Mouse (Mus musculus) erythroblast, adult 5-6 weeks (primary cell): ENCODE data around the gene Prokr1. TPM values are rescaled to one million over a fixed set of nuclear protein-coding genes. Genes with fewer than 3 reads are reported as not detected.

Source experiments
- ATAC-seq: replicated peaks from 2 replicates; pipeline ENCODE4 v1.8.0; 2016; ENCODE audit warnings: moderate number of reproducible peaks, mild to moderate bottlenecking, moderate TSS enrichment, inconsistent platforms; ENCODE audit not compliant: poor library complexity, low FRiP score, severe bottlenecking
- total RNA-seq, 2 experiments: library from RNA; stranded (forward) in 1 of 2; stranded (reverse) in 1 of 2; fragments of 150-400 nt in 1 of 2; fragments of 200-764, 138-1000 nt in 1 of 2; gene quantifications; 2 replicates each; pipeline versions ENCODE4 v1.2.3 to v1.2.4; 2015 to 2017; ENCODE audit warnings: low replicate concordance in 2 of 2

The Prokr1 gene
- total RNA-seq, 2 experiments from 2014 or later = 57.6 to 68.8 TPM

DNA sequence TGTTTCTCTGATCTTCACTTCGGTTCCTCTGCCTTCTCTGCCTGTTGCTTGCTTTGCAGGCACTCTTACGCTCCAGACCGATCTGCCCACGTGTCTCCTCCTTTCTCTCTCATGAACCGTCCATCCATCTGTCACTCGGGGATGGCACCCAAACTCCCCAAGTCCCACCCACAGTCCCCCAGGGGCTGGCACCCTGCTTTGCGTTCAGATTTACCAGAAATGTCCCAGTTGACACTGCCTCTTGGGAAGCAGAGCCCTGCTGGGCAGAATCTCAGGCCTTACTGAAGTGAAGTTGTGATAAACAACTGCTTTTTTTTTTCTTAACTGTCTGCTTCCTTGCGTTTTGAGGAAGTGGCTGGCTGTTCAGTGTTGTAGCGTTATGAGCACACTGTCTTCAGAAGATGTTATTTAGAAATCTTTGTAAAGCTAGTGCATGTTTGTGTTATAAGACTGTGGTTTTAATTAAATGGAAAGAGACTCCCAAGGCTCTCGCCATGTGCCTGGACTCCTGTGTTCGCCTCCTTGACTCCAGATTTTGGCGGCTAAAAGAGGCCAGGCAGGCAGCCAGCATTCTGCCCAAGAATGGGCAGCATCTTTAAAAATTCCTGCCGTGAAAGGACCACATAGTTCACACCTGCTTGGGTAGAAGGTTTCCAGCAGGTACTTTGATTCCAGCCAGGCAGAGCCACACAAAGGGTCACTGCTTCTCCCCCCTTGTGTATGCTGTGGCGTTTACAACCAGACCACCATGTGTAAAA is 57.4 kb downstream of the Prokr1 start, which contains the start of gene Arhgap25:
Gene Arhgap25, minus strand, starts transcription at position 307 of the 758 bp plus-strand sequence.
- ATAC-seq = no peak

DNA sequence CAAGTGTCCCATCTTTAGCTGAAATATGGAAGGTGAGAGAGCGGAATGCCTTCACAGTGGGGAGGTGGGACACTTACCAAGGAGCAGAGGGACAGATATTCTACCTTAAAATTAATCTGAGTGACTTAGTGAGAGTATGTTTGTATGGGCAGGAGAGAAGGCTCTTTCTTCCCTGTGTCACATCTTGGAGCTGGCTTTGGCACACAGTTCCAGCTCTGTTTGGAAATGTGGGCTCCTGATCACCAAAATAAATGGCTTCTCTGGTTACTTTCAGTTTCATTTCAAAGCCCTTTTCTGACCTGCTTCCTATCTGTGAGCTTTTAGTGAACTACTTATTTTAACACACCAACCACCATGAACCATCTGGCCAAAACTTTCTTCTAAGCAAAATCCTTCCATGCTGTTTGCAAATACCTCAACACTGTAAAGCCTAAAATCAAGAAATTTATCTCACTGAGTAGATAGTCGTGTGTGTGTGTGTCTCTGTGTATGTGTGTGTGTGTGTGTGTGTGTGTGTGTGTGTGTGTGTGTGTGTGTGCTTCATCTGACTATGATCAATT is 59.0 kb downstream of the Prokr1 start:
- ATAC-seq = no peak

DNA sequence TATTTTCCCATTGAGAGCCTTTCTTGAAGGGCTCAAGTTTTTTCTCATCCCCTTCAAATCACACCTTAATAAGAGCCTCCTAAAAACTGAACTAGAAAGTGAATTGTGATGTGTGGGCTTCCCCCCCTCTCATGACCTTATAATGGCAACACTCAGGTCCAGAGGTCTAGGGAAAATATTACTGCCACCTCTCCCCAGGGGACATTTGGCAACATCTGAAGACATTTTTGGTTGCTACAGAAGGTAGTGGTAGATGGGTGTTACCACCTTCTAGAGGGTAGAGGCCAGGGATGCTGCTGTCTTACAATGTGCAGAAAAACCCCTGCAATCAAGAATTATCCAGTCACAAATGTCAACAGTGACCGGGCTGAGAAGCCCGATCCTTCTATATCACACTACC is 60.2 kb downstream of the Prokr1 start:
- ATAC-seq = no peak

Other genes starting within 250 kb of the Prokr1 start
- gene Gkn1, start 239.8 kb downstream of the Prokr1 start, total RNA-seq (2015; ENCODE audit: low replicate concordance) = not detected in 2 replicates
- not detected in 2 replicates for gene Gkn1, start 239.8 kb downstream of the Prokr1 start, total RNA-seq (2017; ENCODE audit: low replicate concordance)
- gene Gkn2, start 217.4 kb downstream of the Prokr1 start, total RNA-seq (2015; ENCODE audit: low replicate concordance) = not detected in 2 replicates
- not detected in 2 replicates for gene Gkn2, start 217.4 kb downstream of the Prokr1 start, total RNA-seq (2017; ENCODE audit: low replicate concordance)
- gene Gkn3, start 201.8 kb downstream of the Prokr1 start, total RNA-seq (2015; ENCODE audit: low replicate concordance) = not detected in 2 replicates
- not detected in 2 replicates for gene Gkn3, start 201.8 kb downstream of the Prokr1 start, total RNA-seq (2017; ENCODE audit: low replicate concordance)
- not detected in 2 replicates for gene Bmp10, start 161.7 kb downstream of the Prokr1 start, total RNA-seq (2015; ENCODE audit: low replicate concordance)
- gene Bmp10, start 161.7 kb downstream of the Prokr1 start, total RNA-seq (2017; ENCODE audit: low replicate concordance) = not detected in 2 replicates
- gene Arhgap25, start 57.5 kb downstream of the Prokr1 start, total RNA-seq (2015; ENCODE audit: low replicate concordance) = 9.2 and 14.2 TPM in 2 replicates
- 8.2 and 19.2 TPM in 2 replicates for gene Arhgap25, start 57.5 kb downstream of the Prokr1 start, total RNA-seq (2017; ENCODE audit: low replicate concordance)
- 37.8 and 43.4 TPM in 2 replicates for gene Aplf, start 81.5 kb upstream of the Prokr1 start, total RNA-seq (2015; ENCODE audit: low replicate concordance)
- 71.8 and 86.0 TPM in 2 replicates for gene Aplf, start 81.5 kb upstream of the Prokr1 start, total RNA-seq (2017; ENCODE audit: low replicate concordance)
- not detected in 2 replicates for gene Efcc1, start 140.1 kb upstream of the Prokr1 start, total RNA-seq (2015; ENCODE audit: low replicate concordance)
- not detected in 2 replicates for gene Efcc1, start 140.1 kb upstream of the Prokr1 start, total RNA-seq (2017; ENCODE audit: low replicate concordance)
- 5.4 and 7.7 TPM in 2 replicates for gene Gp9, start 187.3 kb upstream of the Prokr1 start, total RNA-seq (2015; ENCODE audit: low replicate concordance)
- 4.9 and 5.6 TPM in 2 replicates for gene Gp9, start 187.3 kb upstream of the Prokr1 start, total RNA-seq (2017; ENCODE audit: low replicate concordance)
- gene Rab43, start 221.4 kb upstream of the Prokr1 start, total RNA-seq (2015; ENCODE audit: low replicate concordance) = 173 and 230 TPM in 2 replicates
- gene Rab43, start 221.4 kb upstream of the Prokr1 start, total RNA-seq (2017; ENCODE audit: low replicate concordance) = 219 and 239 TPM in 2 replicates
- gene Gm45140, start 245.1 kb upstream of the Prokr1 start, total RNA-seq (2015; ENCODE audit: low replicate concordance) = 1.3 TPM in 2 replicates
- gene Gm45140, start 245.1 kb upstream of the Prokr1 start, total RNA-seq (2017; ENCODE audit: low replicate concordance) = 12.8 and 18.0 TPM in 2 replicates
- gene Isy1, start 248.1 kb upstream of the Prokr1 start, total RNA-seq (2015; ENCODE audit: low replicate concordance) = 3.7 and 6.3 TPM in 2 replicates
- gene Isy1, start 248.1 kb upstream of the Prokr1 start, total RNA-seq (2017; ENCODE audit: low replicate concordance) = 3.5 and 5.0 TPM in 2 replicates